Comparison of ENCODE assay signal across 14 mouse cellular contexts in the genomic region with DNA sequence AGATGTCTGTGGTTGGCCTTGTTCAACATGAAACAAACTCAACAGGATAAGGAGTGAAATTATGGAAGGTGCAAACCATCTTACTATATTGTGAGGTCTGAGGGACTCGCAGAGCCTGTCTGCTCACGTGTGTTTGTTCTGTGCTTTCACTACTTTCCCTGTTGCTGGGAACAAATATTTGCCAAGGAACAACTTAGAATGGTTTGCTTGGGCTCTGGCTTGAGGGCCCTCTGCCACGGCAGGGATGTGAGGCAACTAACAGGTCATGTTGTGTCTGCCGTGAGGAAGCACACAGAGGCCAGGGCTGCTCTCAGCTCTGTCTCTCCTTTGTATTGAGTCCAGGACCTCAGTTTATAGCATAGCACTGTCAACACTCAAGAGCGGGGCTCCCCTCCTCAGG.
"Had no signal": no experiment of that assay in that cellular context is flagged by ENCODE, and none has a peak within 500 bp of the region (broad histone marks: within the 10 kb centered on the region; RNA-seq: fewer than 3 reads in every experiment).

No protein-coding gene starts in this region.

- H3K4me2 ChIP-seq: kidney, embryonic 15.5 days; limb, embryonic 12.5 days; midbrain, embryonic 11.5 days; midbrain, embryonic 15.5 days; neural tube, embryonic 12.5 days had no signal

- DNase-seq: kidney, adult 2 months; kidney, postnatal 14 days; liver; thymus, postnatal 4 days had no signal

- H3K36me3 ChIP-seq: kidney, embryonic 15.5 days; limb, embryonic 12.5 days; midbrain, embryonic 15.5 days; neural tube, embryonic 12.5 days had no signal

- H3K9ac ChIP-seq: kidney, embryonic 15.5 days; limb, embryonic 12.5 days; liver, embryonic 14.5 days; midbrain, embryonic 15.5 days; neural tube, embryonic 12.5 days had no signal

- ATAC-seq: hindbrain, postnatal 0 days; midbrain, embryonic 15.5 days had no signal

- H3K4me1 ChIP-seq: kidney, embryonic 15.5 days; limb, embryonic 12.5 days; megakaryocyte, embryonic 14.5 days; midbrain, embryonic 15.5 days; neural tube, embryonic 12.5 days had no signal

- H3K9me3 ChIP-seq: kidney, embryonic 15.5 days; midbrain, embryonic 15.5 days had no signal

- H3K27me3 ChIP-seq: kidney, embryonic 15.5 days; limb, embryonic 12.5 days; megakaryocyte, embryonic 14.5 days; midbrain, embryonic 15.5 days had no signal

- H3K27ac ChIP-seq: hindbrain, postnatal 0 days; kidney, embryonic 15.5 days; left cerebral cortex, adult 2 months; limb, embryonic 12.5 days; liver, embryonic 14.5 days; macrophage; midbrain, embryonic 15.5 days; neural tube, embryonic 12.5 days had no signal

- H3K4me3 ChIP-seq: kidney, embryonic 15.5 days; left cerebral cortex, adult 2 months; limb, embryonic 12.5 days; megakaryocyte, embryonic 14.5 days; midbrain, embryonic 15.5 days; neural tube, embryonic 12.5 days had no signal
